Mouse (Mus musculus) midbrain, embryonic 14.5 days (tissue): ENCODE measurements around the gene Ptpn3. TPM values are rescaled to one million over a fixed set of nuclear protein-coding genes. Genes with fewer than 3 reads are reported as not detected.
"Not testable (repeated sequence)": the region's sequence is repeated elsewhere in the genome, so short reads cannot be mapped to it uniquely, and the experiment has no call there.

Source experiments
- ATAC-seq: fragments of 200-750 bp; cut with Nextera tagmentation; 2 replicates; pipeline ENCODE4 v1.8.0; 2017; ENCODE audit warnings: moderate number of reproducible peaks, moderate library complexity; ENCODE audit not compliant: low FRiP score, low TSS enrichment
- DNase-seq: peaks from one replicate; pipeline ENCODE4 v3.0.0-alpha.2; 2015
- H3K27ac ChIP-seq: fragments of 300-500 bp; sonication (generic); replicated peaks from 2 replicates; pipeline ENCODE4 v1.5.1; 2014; ENCODE audit warnings: mild to moderate bottlenecking, low read depth, low read length, moderate library complexity
- H3K27me3 ChIP-seq: fragments of 300-500 bp; sonication (generic); 2 replicates; pipeline ENCODE4 v1.6.1; 2014; ENCODE audit warnings: low read length, control low read depth, mixed read lengths; ENCODE audit not compliant: control insufficient read depth, insufficient read depth
- H3K36me3 ChIP-seq: fragments of 300-500 bp; sonication (generic); 2 replicates; pipeline ENCODE4 v1.6.1; 2014; ENCODE audit warnings: low read length, control low read depth; ENCODE audit not compliant: control insufficient read depth, insufficient read depth
- H3K4me1 ChIP-seq: fragments of 300-500 bp; sonication (generic); 2 replicates; pipeline ENCODE4 v1.6.1; 2014; ENCODE audit warnings: mild to moderate bottlenecking, antibody characterized with exemption, low read length, control low read depth; ENCODE audit not compliant: control insufficient read depth, insufficient read depth
- H3K4me2 ChIP-seq: fragments of 300-500 bp; sonication (generic); 2 replicates; pipeline ENCODE4 v1.6.1; 2014; ENCODE audit warnings: mild to moderate bottlenecking, low read length, moderate library complexity
- H3K4me3 ChIP-seq: fragments of 300-500 bp; sonication (generic); replicated peaks from 2 replicates; pipeline ENCODE4 v1.5.1; 2014; ENCODE audit warnings: low read depth, low read length
- H3K9ac ChIP-seq: fragments of 300-500 bp; sonication (generic); replicated peaks from 2 replicates; pipeline ENCODE4 v1.6.1; 2014; ENCODE audit warnings: mild to moderate bottlenecking, low read length, moderate library complexity
- H3K9me3 ChIP-seq: fragments of 300-500 bp; sonication (generic); 2 replicates; pipeline ENCODE4 v1.6.1; 2016; ENCODE audit warnings: low read length, control low read depth, mixed read lengths; ENCODE audit not compliant: control insufficient read depth
- WGBS: fragments of 180-500 bp; shearing (Covaris S2); extraction: QIAGEN DNeasy Blood & Tissue Kit; methylation state at CpG from one replicate; pipeline ENCODE4 v1.1.7; 2014; 5-methylcytosine and 5-hydroxymethylcytosine counted together
- polyA plus RNA-seq: library from polyadenylated mRNA; unstranded; fragments of >200 nt; fragmentation: Nextera tagmentation; extraction: Ambion mirVana; gene quantifications from 2 replicates; pipeline ENCODE4 v1.2.1, GENCODE M21; 2014

Ptpn3 gene
- polyA plus RNA-seq, 1 experiment from 2014 or later = 3.1 TPM

- WGBS = 80% methylated on average over 8 of the region's 8 CpGs
- no peak overlapping the region for H3K9ac ChIP-seq
- ATAC-seq = no peak
- no peak overlapping the region for H3K27ac ChIP-seq
- H3K4me1 ChIP-seq = no peaks in the 10 kb centered on the region
- no peak for DNase-seq
- H3K4me3 ChIP-seq = no peak overlapping the region
- H3K9me3 ChIP-seq = no peaks in the 10 kb centered on the region
- H3K27me3 ChIP-seq = no peaks in the 10 kb centered on the region
- no peak overlapping the region for H3K4me2 ChIP-seq
- H3K36me3 ChIP-seq = no peaks in the 10 kb centered on the region
Measured at GRCm38 (mm10) chr4:57205908-57206307, 95.7 kb downstream of the Ptpn3 start.

- Histone ChIP-seq H3K4me2 (no peak overlapping the region), H3K9ac (no peak overlapping the region), H3K4me3 (no peak overlapping the region), H3K27me3 (no peaks in the 10 kb centered on the region), H3K27ac (no peak overlapping the region), H3K36me3 (no peaks in the 10 kb centered on the region), H3K9me3 (no peaks in the 10 kb centered on the region), H3K4me1 (no peaks in the 10 kb centered on the region)
- ATAC-seq (no peak), DNase-seq (no peak)
- WGBS = 91% methylated on average over 11 of the region's 11 CpGs
Measured at GRCm38 (mm10) chr4:57204780-57205179, 96.9 kb downstream of the Ptpn3 start.

- H3K27ac ChIP-seq = no peak overlapping the region
- H3K27me3 ChIP-seq = no peaks in the 10 kb centered on the region
- 75% methylated on average over 10 of the region's 10 CpGs for WGBS
- ATAC-seq (no peak), DNase-seq (no peak)
- H3K4me3 ChIP-seq = no peak overlapping the region
- H3K4me1 ChIP-seq = no peaks in the 10 kb centered on the region
- no peaks in the 10 kb centered on the region for H3K36me3 ChIP-seq
- no peak overlapping the region for H3K9ac ChIP-seq
- H3K4me2 ChIP-seq = no peak overlapping the region
- H3K9me3 ChIP-seq = no peaks in the 10 kb centered on the region; the same call in 1 of the 2 replicates
Measured at GRCm38 (mm10) chr4:57202660-57203361, 98.8 kb downstream of the Ptpn3 start.

GRCm38 (mm10) chr4:57202132-57202531, 99.5 kb downstream of the Ptpn3 start:
- no peaks in the 10 kb centered on the region; the same call in 1 of the 2 replicates for H3K9me3 ChIP-seq
- no peaks in the 10 kb centered on the region for H3K4me1 ChIP-seq
- H3K27ac ChIP-seq = no peak overlapping the region
- ATAC-seq = no peak
- no peak overlapping the region for H3K4me3 ChIP-seq
- no peak for DNase-seq
- H3K9ac ChIP-seq = no peak overlapping the region
- H3K36me3 ChIP-seq = no peaks in the 10 kb centered on the region
- H3K4me2 ChIP-seq = no peak overlapping the region
- no peaks in the 10 kb centered on the region for H3K27me3 ChIP-seq
- WGBS = 63% methylated on average over 7 of the region's 7 CpGs

DNA sequence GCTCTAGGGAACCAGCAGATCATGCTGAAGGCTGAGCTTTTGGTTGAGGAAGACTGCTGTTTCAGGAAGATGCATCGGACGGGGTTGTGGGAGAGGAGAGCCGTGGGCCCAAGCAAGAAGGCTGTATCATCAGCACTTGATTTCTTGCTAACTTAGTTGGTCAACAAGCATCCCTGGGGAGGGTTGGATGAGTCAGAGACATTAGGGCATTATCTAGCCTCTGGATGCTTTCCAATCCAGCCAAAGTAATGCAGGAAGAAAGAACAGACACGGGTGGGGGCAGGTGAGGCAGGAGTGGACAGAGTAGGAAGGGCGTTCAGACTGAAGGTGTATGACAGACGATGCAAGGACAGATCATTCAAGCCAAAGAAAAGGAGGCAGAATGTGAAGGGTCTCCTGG, 101.0 kb downstream of the Ptpn3 start:
- Histone ChIP-seq H3K27me3 (no peaks in the 10 kb centered on the region), H3K4me1 (no peaks in the 10 kb centered on the region), H3K9me3 (no peaks in the 10 kb centered on the region; the same call in 1 of the 2 replicates), H3K4me3 (no peak overlapping the region), H3K27ac (no peak overlapping the region), H3K4me2 (no peak overlapping the region), H3K9ac (no peak overlapping the region), H3K36me3 (no peaks in the 10 kb centered on the region)
- DNase-seq = no peak
- 95% methylated on average over 6 of the region's 6 CpGs for WGBS
- no peak for ATAC-seq

- not testable (repeated sequence) for H3K9ac ChIP-seq, H3K27ac ChIP-seq, H3K4me1 ChIP-seq, H3K4me3 ChIP-seq, H3K4me2 ChIP-seq, H3K36me3 ChIP-seq, H3K27me3 ChIP-seq, DNase-seq, H3K9me3 ChIP-seq, ATAC-seq
- 97% methylated on average over 20 of the region's 20 CpGs for WGBS
Measured at GRCm38 (mm10) chr4:57198666-57199393, 102.8 kb downstream of the Ptpn3 start.

GRCm38 (mm10) chr4:57191543-57192283, 109.9 kb downstream of the Ptpn3 start:
- Histone ChIP-seq H3K4me1 (no peaks in the 10 kb centered on the region), H3K4me2 (no peak overlapping the region), H3K36me3 (no peaks in the 10 kb centered on the region), H3K9ac (no peak overlapping the region), H3K27ac (no peak overlapping the region), H3K4me3 (no peak overlapping the region), H3K9me3 (no peaks in the 10 kb centered on the region), H3K27me3 (no peaks in the 10 kb centered on the region)
- DNase-seq (no peak), ATAC-seq (no peak)
- WGBS = 82% methylated on average over 9 of the region's 9 CpGs

DNA sequence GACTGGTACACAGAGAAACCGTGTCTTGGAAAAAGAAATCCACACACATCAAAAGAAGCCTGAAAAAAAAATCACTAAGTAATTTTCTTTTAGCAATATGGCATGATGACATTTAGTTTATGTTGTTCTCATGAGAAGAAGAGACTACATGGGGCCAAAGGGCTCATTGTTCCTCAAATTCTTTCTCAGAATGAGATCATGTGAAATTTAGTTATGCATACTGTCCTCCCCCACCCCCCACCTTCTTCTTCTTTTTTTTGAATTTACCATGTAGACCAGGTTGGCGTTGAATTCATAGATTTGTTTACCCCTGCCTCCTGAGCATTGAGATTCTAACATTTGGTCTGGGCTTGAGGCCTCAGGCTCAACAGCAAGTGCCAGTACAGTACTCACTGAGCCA, 111.8 kb downstream of the Ptpn3 start:
- Histone ChIP-seq H3K9ac (no peak overlapping the region), H3K4me1 (no peaks in the 10 kb centered on the region), H3K4me2 (no peak overlapping the region), H3K9me3 (no peaks in the 10 kb centered on the region), H3K4me3 (no peak overlapping the region), H3K27me3 (no peaks in the 10 kb centered on the region), H3K36me3 (no peaks in the 10 kb centered on the region), H3K27ac (no peak overlapping the region)
- DNase-seq = no peak
- no peak for ATAC-seq
- WGBS = 82% methylated on average over 2 of the region's 2 CpGs
